Mouse (Mus musculus): ENCODE data around the gene March2. TPM values are rescaled to one million over a fixed set of nuclear protein-coding genes. Genes with fewer than 3 reads are reported as not detected.
A peak's percentile ranks its signal among the peaks of the same experiment; 100 is the strongest.
"Not testable (repeated sequence)": the region's sequence is repeated elsewhere in the genome, so short reads cannot be mapped to it uniquely, and the experiment has no call there.

The March2 gene
- polyA plus RNA-seq, 1 experiment from 2014 or later, result 71.0 TPM

GRCm38 (mm10) chr17:33742420-33742819 is 23.9 kb upstream of the March2 start:
- 93% methylated on average over 1 of the region's 1 CpGs for WGBS
- Histone ChIP-seq H3K9ac (ENCODE audit: low read length) (no peak overlapping the region), H3K27me3 (ENCODE audit: control insufficient read depth, insufficient read depth, low read length) (no peaks in the 10 kb centered on the region), H3K4me1 (ENCODE audit: control insufficient read depth in 2 of 2, insufficient read depth in 2 of 2, low read length in 2 of 2) (peaks cover 0 to 7% of the 10 kb centered on the region in 2 experiments; a peak in 2 of 4 replicates), H3K27ac (replicated peaks in 1 of 2; ENCODE audit: control insufficient read depth in 1 of 2, insufficient read depth in 1 of 2, low read depth in 2 of 2, low read length in 2 of 2) (no peak overlapping the region), H3K4me2 (ENCODE audit: low read length) (no peak overlapping the region), H3K9me3 (ENCODE audit: control insufficient read depth, low read length) (peaks cover 6% of the 10 kb centered on the region; the same call in 1 of the 2 replicates), H3K4me3 (ENCODE audit: control insufficient read depth in 1 of 2, insufficient read depth in 1 of 2, low read depth in 1 of 2, low read length in 2 of 2) (no peak overlapping the region), H3K36me3 (ENCODE audit: control insufficient read depth, insufficient read depth, low read length) (peaks cover 17% of the 10 kb centered on the region)
- ATAC-seq (ENCODE audit: insufficient number of reproducible peaks, insufficient read depth, low FRiP score, low read depth), result no peak

- not testable (repeated sequence) for H3K27me3 ChIP-seq (ENCODE audit: control insufficient read depth, insufficient read depth, low read length); H3K36me3 ChIP-seq (ENCODE audit: control insufficient read depth, insufficient read depth, low read length); ATAC-seq (ENCODE audit: insufficient number of reproducible peaks, insufficient read depth, low FRiP score, low read depth); H3K9ac ChIP-seq (ENCODE audit: low read length); H3K27ac ChIP-seq (replicated peaks in 1 of 2; ENCODE audit: control insufficient read depth in 1 of 2, insufficient read depth in 1 of 2, low read depth in 2 of 2, low read length in 2 of 2); H3K9me3 ChIP-seq (ENCODE audit: control insufficient read depth, low read length); H3K4me3 ChIP-seq (ENCODE audit: control insufficient read depth in 1 of 2, insufficient read depth in 1 of 2, low read depth in 1 of 2, low read length in 2 of 2); H3K4me1 ChIP-seq (ENCODE audit: control insufficient read depth in 2 of 2, insufficient read depth in 2 of 2, low read length in 2 of 2); H3K4me2 ChIP-seq (ENCODE audit: low read length)
- 38% methylated on average over 10 of the region's 10 CpGs for WGBS
Observed at GRCm38 (mm10) chr17:33733526-33733925, 15.1 kb upstream of the March2 start.

GRCm38 (mm10) chr17:33732556-33733083 is 14.2 kb upstream of the March2 start:
- not testable (repeated sequence) for H3K9ac ChIP-seq (ENCODE audit: low read length); H3K4me2 ChIP-seq (ENCODE audit: low read length); ATAC-seq (ENCODE audit: insufficient number of reproducible peaks, insufficient read depth, low FRiP score, low read depth); H3K9me3 ChIP-seq (ENCODE audit: control insufficient read depth, low read length); H3K27me3 ChIP-seq (ENCODE audit: control insufficient read depth, insufficient read depth, low read length); H3K4me3 ChIP-seq (ENCODE audit: control insufficient read depth in 1 of 2, insufficient read depth in 1 of 2, low read depth in 1 of 2, low read length in 2 of 2); H3K27ac ChIP-seq (replicated peaks in 1 of 2; ENCODE audit: control insufficient read depth in 1 of 2, insufficient read depth in 1 of 2, low read depth in 2 of 2, low read length in 2 of 2); H3K4me1 ChIP-seq (ENCODE audit: control insufficient read depth in 2 of 2, insufficient read depth in 2 of 2, low read length in 2 of 2); H3K36me3 ChIP-seq (ENCODE audit: control insufficient read depth, insufficient read depth, low read length)
- WGBS, result 47% methylated on average over 9 of the region's 9 CpGs

- ATAC-seq (ENCODE audit: insufficient number of reproducible peaks, insufficient read depth, low FRiP score, low read depth), result no peak
- no peak overlapping the region for H3K9ac ChIP-seq (ENCODE audit: low read length)
- H3K27me3 ChIP-seq (ENCODE audit: control insufficient read depth, insufficient read depth, low read length), result no peaks in the 10 kb centered on the region
- no peaks in the 10 kb centered on the region for H3K36me3 ChIP-seq (ENCODE audit: control insufficient read depth, insufficient read depth, low read length)
- no peak overlapping the region for H3K4me2 ChIP-seq (ENCODE audit: low read length)
- no peaks in the 10 kb centered on the region for H3K9me3 ChIP-seq (ENCODE audit: control insufficient read depth, low read length)
- peaks cover 0 to 3% of the 10 kb centered on the region in 2 experiments; a peak in 1 of 4 replicates for H3K4me1 ChIP-seq (ENCODE audit: control insufficient read depth in 2 of 2, insufficient read depth in 2 of 2, low read length in 2 of 2)
- no peak overlapping the region for H3K27ac ChIP-seq (replicated peaks in 1 of 2; ENCODE audit: control insufficient read depth in 1 of 2, insufficient read depth in 1 of 2, low read depth in 2 of 2, low read length in 2 of 2)
- 64% methylated on average over 2 of the region's 2 CpGs for WGBS
- H3K4me3 ChIP-seq (ENCODE audit: control insufficient read depth in 1 of 2, insufficient read depth in 1 of 2, low read depth in 1 of 2, low read length in 2 of 2), result no peak overlapping the region
Observed at GRCm38 (mm10) chr17:33729215-33729614, 10.7 kb upstream of the March2 start.

GRCm38 (mm10) chr17:33728396-33728795 is 9.9 kb upstream of the March2 start:
- 86% methylated on average over 2 of the region's 2 CpGs for WGBS
- Histone ChIP-seq H3K36me3 (ENCODE audit: control insufficient read depth, insufficient read depth, low read length) (no peaks in the 10 kb centered on the region), H3K4me3 (ENCODE audit: control insufficient read depth in 1 of 2, insufficient read depth in 1 of 2, low read depth in 1 of 2, low read length in 2 of 2) (no peak overlapping the region), H3K4me2 (ENCODE audit: low read length) (no peak overlapping the region), H3K27ac (replicated peaks in 1 of 2; ENCODE audit: control insufficient read depth in 1 of 2, insufficient read depth in 1 of 2, low read depth in 2 of 2, low read length in 2 of 2) (no peak overlapping the region), H3K9me3 (ENCODE audit: control insufficient read depth, low read length) (no peaks in the 10 kb centered on the region), H3K4me1 (ENCODE audit: control insufficient read depth in 2 of 2, insufficient read depth in 2 of 2, low read length in 2 of 2) (peaks cover 0 to under 1% of the 10 kb centered on the region in 2 experiments; a peak in 1 of 4 replicates), H3K27me3 (ENCODE audit: control insufficient read depth, insufficient read depth, low read length) (no peaks in the 10 kb centered on the region), H3K9ac (ENCODE audit: low read length) (no peak overlapping the region)
- no peak for ATAC-seq (ENCODE audit: insufficient number of reproducible peaks, insufficient read depth, low FRiP score, low read depth)

GRCm38 (mm10) chr17:33719736-33720378 is 1.4 kb upstream of the March2 start:
- Histone ChIP-seq H3K27me3 (ENCODE audit: control insufficient read depth, insufficient read depth, low read length) (no peaks in the 10 kb centered on the region), H3K27ac (replicated peaks in 1 of 2; ENCODE audit: control insufficient read depth in 1 of 2, insufficient read depth in 1 of 2, low read depth in 2 of 2, low read length in 2 of 2) (no peak overlapping the region), H3K4me1 (ENCODE audit: control insufficient read depth in 2 of 2, insufficient read depth in 2 of 2, low read length in 2 of 2) (peaks cover 0 to 5% of the 10 kb centered on the region in 2 experiments; a peak in 1 of 4 replicates), H3K4me3 (ENCODE audit: control insufficient read depth in 1 of 2, insufficient read depth in 1 of 2, low read depth in 1 of 2, low read length in 2 of 2) (no peak overlapping the region), H3K9ac (ENCODE audit: low read length) (no peak overlapping the region), H3K4me2 (ENCODE audit: low read length) (no peak overlapping the region), H3K9me3 (ENCODE audit: control insufficient read depth, low read length) (no peaks in the 10 kb centered on the region), H3K36me3 (ENCODE audit: control insufficient read depth, insufficient read depth, low read length) (no peaks in the 10 kb centered on the region)
- 93% methylated on average over 7 of the region's 7 CpGs for WGBS
- ATAC-seq (ENCODE audit: insufficient number of reproducible peaks, insufficient read depth, low FRiP score, low read depth), result no peak

GRCm38 (mm10) chr17:33718944-33719725 is 665 bp upstream of the March2 start:
- no peak for ATAC-seq (ENCODE audit: insufficient number of reproducible peaks, insufficient read depth, low FRiP score, low read depth)

More at GRCm38 (mm10) chr17:33718944-33719725, 665 bp upstream of the March2 start:
- Histone ChIP-seq H3K27me3 (ENCODE audit: control insufficient read depth, insufficient read depth, low read length) (no peaks in the 10 kb centered on the region), H3K4me3 (ENCODE audit: control insufficient read depth in 1 of 2, insufficient read depth in 1 of 2, low read depth in 1 of 2, low read length in 2 of 2) (peak overlapping the region; percentile 91 to 98), H3K4me2 (ENCODE audit: low read length) (peak overlapping the region; percentile 76), H3K36me3 (ENCODE audit: control insufficient read depth, insufficient read depth, low read length) (no peaks in the 10 kb centered on the region), H3K27ac (replicated peaks in 1 of 2; ENCODE audit: control insufficient read depth in 1 of 2, insufficient read depth in 1 of 2, low read depth in 2 of 2, low read length in 2 of 2) (no peak overlapping the region), H3K9me3 (ENCODE audit: control insufficient read depth, low read length) (no peaks in the 10 kb centered on the region), H3K4me1 (ENCODE audit: control insufficient read depth in 2 of 2, insufficient read depth in 2 of 2, low read length in 2 of 2) (peaks cover 0 to 5% of the 10 kb centered on the region in 2 experiments; a peak in 1 of 4 replicates), H3K9ac (ENCODE audit: low read length) (no peak overlapping the region; the same call in 1 of the 2 replicates)
- 43% methylated on average over 10 of the region's 10 CpGs for WGBS
